Mouse (Mus musculus): ENCODE measurements around the gene Pde3a.

DNA sequence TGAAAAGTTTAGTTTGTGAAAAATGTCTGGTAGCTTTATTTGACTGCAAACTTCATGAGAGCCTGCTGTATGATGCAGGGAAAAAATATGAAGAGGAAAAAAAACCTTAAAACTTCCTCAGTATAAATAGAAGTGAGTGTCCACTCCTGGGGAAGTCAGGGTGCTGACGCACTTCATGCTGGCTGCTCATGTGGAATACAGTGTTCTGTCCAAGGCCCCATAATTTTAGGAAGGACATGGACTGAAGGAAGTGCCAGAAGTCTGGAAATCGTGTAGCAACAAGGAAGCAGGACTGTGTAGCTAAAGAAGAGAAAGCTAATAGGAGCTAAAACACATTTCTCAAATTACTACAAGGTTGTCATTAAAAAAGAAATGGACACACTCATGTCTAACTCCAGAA, 59.4 kb downstream of the Pde3a start:
- TF ChIP-seq CTCF (IDR thresholded peaks at IDR 0.05; ENCODE audit: control insufficient read depth, insufficient read depth, insufficient read length) = no peak
- TF ChIP-seq MYOG (IDR thresholded peaks at IDR 0.05; ENCODE audit: control insufficient read depth, extremely low read depth, insufficient read length) = no peak
- TF ChIP-seq MAX (IDR thresholded peaks at IDR 0.05) = no peak
- TF ChIP-seq MYOD1 (IDR thresholded peaks at IDR 0.05; ENCODE audit: control insufficient read depth, insufficient read length, low read depth) = no peak
- TF ChIP-seq USF1 (IDR thresholded peaks at IDR 0.05; ENCODE audit: low read depth) = no peak
- TF ChIP-seq CEBPB (IDR thresholded peaks at IDR 0.05; ENCODE audit: low read depth) = no peak
